ENCODE assay signal across 13 mouse cellular contexts in the genomic region with DNA sequence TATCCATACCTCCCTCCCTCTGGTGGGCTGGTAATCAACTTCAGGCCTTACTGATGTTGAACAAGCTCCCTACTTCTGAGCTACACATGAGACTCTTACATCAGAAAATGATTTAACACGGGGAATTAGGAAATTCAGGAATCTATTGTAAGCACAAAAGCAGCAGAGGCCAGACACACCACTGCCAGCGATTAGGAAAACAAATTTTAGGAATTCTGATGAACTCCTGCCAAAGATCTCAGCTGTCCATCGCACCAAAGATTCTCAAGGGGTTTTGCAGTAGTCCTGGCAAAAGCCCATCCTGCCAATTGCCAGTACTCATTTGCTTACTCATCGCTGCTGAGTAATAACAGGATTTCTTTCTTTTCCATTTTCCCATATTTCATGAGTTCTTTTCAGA.
A peak's percentile ranks its signal among the peaks of the same experiment; 100 is the strongest.
DNase-seq lines count a peak whose midpoint lies in the region; TF ChIP-seq lines count a peak whose summit lies in the region.
"Had no signal": no experiment of that assay in that cellular context is flagged by ENCODE, and none has a peak within 500 bp of the region (broad histone marks: within the 10 kb centered on the region; RNA-seq: fewer than 3 reads in every experiment).

No protein-coding gene starts in this region.

- H3K4me1 ChIP-seq in lung, adult 2 months (ENCODE audit: control insufficient read depth, insufficient read depth, low read length), result no peaks in the 10 kb centered on the region
- no peaks in the 10 kb centered on the region for H3K4me1 ChIP-seq in thymus, adult 2 months (replicated peaks; ENCODE audit: control insufficient read depth, insufficient read depth, low read length)
- H3K4me1 ChIP-seq: forebrain, embryonic 10.5 days; liver, embryonic 13.5 days had no signal

- H3K27me3 ChIP-seq in thymus, adult 2 months (ENCODE audit: control insufficient read depth, insufficient read depth, low read length), result no peaks in the 10 kb centered on the region
- H3K27me3 ChIP-seq: liver, embryonic 13.5 days had no signal

- no peak overlapping the region for H3K4me3 ChIP-seq in lung, adult 2 months (replicated peaks; ENCODE audit: extremely low read depth, low read depth, low read length)
- H3K4me3 ChIP-seq in thymus, adult 2 months (ENCODE audit: control insufficient read depth, insufficient read depth, low read length), result no peak overlapping the region
- H3K4me3 ChIP-seq: forebrain, embryonic 10.5 days; liver, embryonic 13.5 days had no signal

- no peak overlapping the region for H3K27ac ChIP-seq in thymus, adult 2 months (ENCODE audit: control insufficient read depth, insufficient read depth, low read length)
- H3K27ac ChIP-seq: forebrain, embryonic 10.5 days; liver, embryonic 13.5 days had no signal

- no peaks in the 10 kb centered on the region for H3K36me3 ChIP-seq in thymus, adult 2 months (ENCODE audit: control insufficient read depth, insufficient read depth, low read length)
- H3K36me3 ChIP-seq: forebrain, embryonic 10.5 days; liver, embryonic 13.5 days had no signal

- WGBS in lung, adult 2 months, result 54% methylated on average over 4 of the region's 4 CpGs
- 86% methylated on average over 4 of the region's 4 CpGs for WGBS in thymus, adult 2 months

- no peak for TF ChIP-seq CTCF in lung, adult 2 months (IDR thresholded peaks at IDR 0.05; ENCODE audit: insufficient read depth, low read length)
- no peak for TF ChIP-seq CTCF in thymus, adult 2 months (IDR thresholded peaks at IDR 0.05; ENCODE audit: borderline replicate concordance, control insufficient read depth, extremely low read depth, insufficient read depth, low read length, poor library complexity)

- peak; percentile 45 for DNase-seq in adrenal gland, adult 8-10 months
- DNase-seq in adrenal gland, adult 18-20 months (ENCODE audit: low spot score in 2 of 2), result no peak
- DNase-seq in lung, adult 18-20 months, result peak; percentile 14 to 41
- no peak for DNase-seq in lung, adult 2 months
- DNase-seq in gastrocnemius, postnatal 25 days, result peak; percentile 65
- DNase-seq in lung, postnatal 25 days (ENCODE audit: low spot score), result peak; percentile 46
- DNase-seq in c-Kit-positive CD71-positive TER-119-positive erythroid progenitor cells, embryonic 14.5 days (ENCODE audit: low spot score), result no peak
- DNase-seq in thymus, adult 2 months, result no peak
- DNase-seq: B cell, adult 2 months; kidney, postnatal 4 days; liver, embryonic 13.5 days; right cerebral cortex, adult 18-20 months had no signal

- TF ChIP-seq POLR2A in lung, adult 2 months (IDR thresholded peaks at IDR 0.05; ENCODE audit: borderline replicate concordance, extremely low read depth, low read depth, low read length), result no peak
- no peak for TF ChIP-seq POLR2A in thymus, adult 2 months (IDR thresholded peaks at IDR 0.05; ENCODE audit: control insufficient read depth, extremely low read depth, insufficient read depth, low read length, poor library complexity)

Comparison
In these comparisons a context has a peak if more than half of its experiments do, and no peak if none do; other contexts are left out.
1. DNase-seq: peak in adrenal gland, adult 8-10 months (single experiment), lung, adult 18-20 months (2 of 2), gastrocnemius, postnatal 25 days (single experiment) and lung, postnatal 25 days (single experiment); none in adrenal gland, adult 18-20 months (0 of 2), lung, adult 2 months (single experiment), c-Kit-positive CD71-positive TER-119-positive erythroid progenitor cells, embryonic 14.5 days (single experiment) and thymus, adult 2 months (single experiment).